8 mouse cellular contexts compared by ENCODE assay signal in the genomic region with DNA sequence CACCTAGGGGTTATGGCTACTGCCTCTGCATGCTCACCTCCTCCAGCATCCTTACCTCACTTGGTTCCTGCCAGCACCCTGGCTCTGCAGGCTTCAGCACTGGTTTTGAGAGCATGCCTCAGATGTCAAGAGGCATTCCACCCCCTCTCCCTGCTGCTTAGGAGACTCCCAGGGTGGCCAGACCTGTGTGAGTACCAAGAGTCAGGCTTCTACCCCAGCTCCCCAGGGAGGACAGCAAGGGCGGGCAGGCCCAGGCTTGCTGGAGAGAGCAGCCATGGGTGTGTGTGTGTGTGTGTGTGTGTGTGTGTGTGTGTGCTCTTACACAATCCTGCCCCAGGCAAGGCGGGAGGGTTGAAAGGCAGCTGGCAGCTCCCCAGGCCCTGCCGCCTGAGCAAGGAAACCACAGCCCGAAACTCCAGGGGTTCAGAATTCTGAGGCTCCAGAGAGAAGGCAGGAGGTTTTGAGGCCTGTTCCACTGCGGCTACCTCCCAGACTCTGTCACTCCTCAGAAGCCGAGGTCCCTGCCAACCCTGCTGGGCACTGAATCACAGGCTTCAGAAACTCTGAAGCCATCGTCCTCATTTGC. TPM values are rescaled to one million over a fixed set of nuclear protein-coding genes. Genes with fewer than 3 reads are reported as not detected.
A peak's percentile ranks its signal among the peaks of the same experiment; 100 is the strongest.
DNase-seq lines count a peak whose midpoint lies in the region; ATAC-seq and TF ChIP-seq lines count a peak whose summit lies in the region.

No protein-coding gene starts in this region.

- ATAC-seq in heart, embryonic 15.5 days (replicated peaks; ENCODE audit: insufficient number of reproducible peaks, insufficient read depth, low FRiP score, low read depth): no peak
- no peak for ATAC-seq in limb, embryonic 12.5 days (ENCODE audit: insufficient number of reproducible peaks, insufficient read depth, low FRiP score, low TSS enrichment, low read depth)
- no peak for ATAC-seq in midbrain, postnatal 0 days (ENCODE audit: low FRiP score)
- no peak for ATAC-seq in megakaryocyte-erythroid progenitor cell, adult 5-6 weeks (replicated peaks; ENCODE audit: low FRiP score, low TSS enrichment, poor library complexity, severe bottlenecking)

- peak; percentile 46 for DNase-seq in left cerebral cortex, postnatal 4 days
- DNase-seq in left cerebral cortex, postnatal 36 days (ENCODE audit: low spot score in 2 of 2): no peak
- DNase-seq in cerebellum, postnatal 14 days: peak; percentile 63 to 69
- DNase-seq in midbrain, postnatal 0 days (ENCODE audit: low spot score): no peak
- DNase-seq in left cerebral cortex, adult 11 months (ENCODE audit: low spot score): no peak

- H3K4me1 ChIP-seq in heart, embryonic 15.5 days (replicated peaks): peaks cover 29% of the 10 kb centered on the region
- peaks cover 19% of the 10 kb centered on the region for H3K4me1 ChIP-seq in limb, embryonic 12.5 days (replicated peaks)
- peaks cover 7% of the 10 kb centered on the region for H3K4me1 ChIP-seq in midbrain, postnatal 0 days (ENCODE audit: insufficient read depth, low read length)

- H3K27me3 ChIP-seq in heart, embryonic 15.5 days: no peaks in the 10 kb centered on the region
- no peaks in the 10 kb centered on the region for H3K27me3 ChIP-seq in limb, embryonic 12.5 days
- no peaks in the 10 kb centered on the region for H3K27me3 ChIP-seq in midbrain, postnatal 0 days (ENCODE audit: insufficient read depth, low read length)

- peak overlapping the region; percentile 78 for H3K27ac ChIP-seq in heart, embryonic 15.5 days
- H3K27ac ChIP-seq in limb, embryonic 12.5 days: peak overlapping the region; percentile 77
- H3K27ac ChIP-seq in midbrain, postnatal 0 days (ENCODE audit: low read depth, low read length): peak overlapping the region; percentile 26; the same call in 1 of the 2 replicates

- no peaks in the 10 kb centered on the region for H3K36me3 ChIP-seq in heart, embryonic 15.5 days
- H3K36me3 ChIP-seq in limb, embryonic 12.5 days: no peaks in the 10 kb centered on the region
- H3K36me3 ChIP-seq in midbrain, postnatal 0 days (ENCODE audit: insufficient read depth, low read length): no peaks in the 10 kb centered on the region

- WGBS in heart, embryonic 15.5 days: 31% methylated on average over 7 of the region's 7 CpGs
- WGBS in limb, embryonic 12.5 days: 58% methylated on average over 7 of the region's 7 CpGs
- 54% methylated on average over 7 of the region's 7 CpGs for WGBS in midbrain, postnatal 0 days

- H3K9me3 ChIP-seq in heart, embryonic 15.5 days (replicated peaks): no peaks in the 10 kb centered on the region
- no peaks in the 10 kb centered on the region for H3K9me3 ChIP-seq in limb, embryonic 12.5 days
- H3K9me3 ChIP-seq in midbrain, postnatal 0 days (ENCODE audit: low read length): no peaks in the 10 kb centered on the region

- no peak overlapping the region for H3K4me2 ChIP-seq in heart, embryonic 15.5 days
- H3K4me2 ChIP-seq in limb, embryonic 12.5 days: no peak overlapping the region
- H3K4me2 ChIP-seq in midbrain, postnatal 0 days (ENCODE audit: low read depth, low read length, poor library complexity, severe bottlenecking): no peak overlapping the region

- TF ChIP-seq CTCF in midbrain, postnatal 0 days (IDR thresholded peaks at IDR 0.05): no peak

- intact Hi-C loops in left cerebral cortex, postnatal 4 days (cut with DNase I): no loop called here
- intact Hi-C loops in left cerebral cortex, postnatal 36 days (cut with DNase I): no loop called here

- no peak overlapping the region for H3K4me3 ChIP-seq in heart, embryonic 15.5 days
- no peak overlapping the region for H3K4me3 ChIP-seq in limb, embryonic 12.5 days (replicated peaks)
- no peak overlapping the region for H3K4me3 ChIP-seq in midbrain, postnatal 0 days (ENCODE audit: low read depth, low read length)

- peak overlapping the region; percentile 31; the same call in 1 of the 2 replicates for H3K9ac ChIP-seq in heart, embryonic 15.5 days
- 0 out of 2 replicates have a peak overlapping the region, but pooled peaks have one; percentile 2 for H3K9ac ChIP-seq in limb, embryonic 12.5 days (replicated peaks)
- 0 out of 2 replicates have a peak overlapping the region, but pooled peaks have one; percentile 8 for H3K9ac ChIP-seq in midbrain, postnatal 0 days (replicated peaks; ENCODE audit: low read length, poor library complexity, severe bottlenecking)

RNA-seq across cellular contexts. Expression of a gene that starts 4.1 kb away (rescaled TPM):
- 1,000 to 10,000 TPM; 1,018 to 1,064 TPM for total RNA-seq in left cerebral cortex, postnatal 4 days (2021)
- total RNA-seq in left cerebral cortex, postnatal 36 days (2021): 100 to 1,000 TPM; 384 TPM
- polyA plus RNA-seq in heart, embryonic 15.5 days (2015; fragmentation: Nextera tagmentation; extraction: Ambion mirVana): 791 and 881 TPM in 2 replicates
- 3,930 and 4,018 TPM in 2 replicates for polyA plus RNA-seq in limb, embryonic 12.5 days (2016; fragmentation: Nextera tagmentation; extraction: Ambion mirVana)
- 947 and 1,050 TPM in 2 replicates for total RNA-seq in midbrain, postnatal 0 days (2014; rRNA removed)
- polyA plus RNA-seq in midbrain, postnatal 0 days (2015; fragmentation: Nextera tagmentation; extraction: Ambion mirVana): 1,199 and 1,354 TPM in 2 replicates
- total RNA-seq in megakaryocyte-erythroid progenitor cell, adult 5-6 weeks (2014; fragmentation: Nextera tagmentation): 2,834 and 3,273 TPM in 2 replicates
- total RNA-seq in megakaryocyte-erythroid progenitor cell, adult 5-6 weeks (2017): 4,983 and 7,914 TPM in 2 replicates

Comparison
In these comparisons a context has a peak if more than half of its experiments do, and no peak if none do; other contexts are left out.
1. DNase-seq: peak in left cerebral cortex, postnatal 4 days (single experiment) and cerebellum, postnatal 14 days (2 of 2); none in left cerebral cortex, postnatal 36 days (0 of 2), midbrain, postnatal 0 days (single experiment) and left cerebral cortex, adult 11 months (single experiment).
2. H3K27ac ChIP-seq: peak in every context shown above with its lines; median percentile 78 in heart, embryonic 15.5 days; 77 in limb, embryonic 12.5 days; 26 in midbrain, postnatal 0 days.
3. Peak in every context shown above with its lines, with median percentiles within 50 percentile points of each other: H3K9ac ChIP-seq.